Mouse (Mus musculus) embryonic facial prominence, embryonic 14.5 days (tissue): ENCODE data around the gene Rnase2a. TPM values are rescaled to one million over a fixed set of nuclear protein-coding genes. Genes with fewer than 3 reads are reported as not detected.
"Not testable (repeated sequence)": the region's sequence is repeated elsewhere in the genome, so short reads cannot be mapped to it uniquely, and the experiment has no call there.

Experiments
- ATAC-seq: fragments of 200-750 bp; cut with Nextera tagmentation; 2 replicates; pipeline ENCODE4 v1.8.0; 2017; ENCODE audit warnings: low read depth, moderate number of reproducible peaks, moderate TSS enrichment
- DNase-seq: peaks from one replicate; pipeline ENCODE4 v3.0.0-alpha.2; 2015; ENCODE audit warnings: low spot score
- H3K27ac ChIP-seq: fragments of 300-500 bp; sonication (generic); replicated peaks from 2 replicates; pipeline ENCODE4 v1.5.1; 2014; ENCODE audit warnings: low read depth, mild to moderate bottlenecking, low read length, moderate library complexity
- H3K27me3 ChIP-seq: fragments of 300-500 bp; sonication (generic); replicated peaks from 2 replicates; pipeline ENCODE4 v1.6.1; 2014; ENCODE audit warnings: low read length; ENCODE audit not compliant: control insufficient read depth, insufficient read depth
- H3K36me3 ChIP-seq: fragments of 300-500 bp; sonication (generic); 2 replicates; pipeline ENCODE4 v1.6.1; 2014; ENCODE audit warnings: low read length, mixed read lengths; ENCODE audit not compliant: control insufficient read depth, insufficient read depth
- H3K4me1 ChIP-seq: fragments of 300-500 bp; sonication (generic); 2 replicates; pipeline ENCODE4 v1.6.1; 2014; ENCODE audit warnings: antibody characterized with exemption, low read length; ENCODE audit not compliant: control insufficient read depth, insufficient read depth
- H3K4me2 ChIP-seq: fragments of 300-500 bp; sonication (generic); 2 replicates; pipeline ENCODE4 v1.6.1; 2014; ENCODE audit warnings: low read depth, mild to moderate bottlenecking, low read length, moderate library complexity, mixed read lengths
- H3K4me3 ChIP-seq: fragments of 300-500 bp; sonication (generic); 2 replicates; pipeline ENCODE4 v1.5.1; 2014; ENCODE audit warnings: low read depth, mild to moderate bottlenecking, low read length
- H3K9ac ChIP-seq: fragments of 300-500 bp; sonication (generic); 2 replicates; pipeline ENCODE4 v1.6.1; 2014; ENCODE audit warnings: low read depth, mild to moderate bottlenecking, low read length, moderate library complexity, mixed read lengths
- H3K9me3 ChIP-seq: fragments of 300-500 bp; sonication (generic); 2 replicates; pipeline ENCODE4 v1.6.1; 2016; ENCODE audit warnings: low read length; ENCODE audit not compliant: control insufficient read depth
- WGBS: fragments of 180-500 bp; shearing (Covaris S2); extraction: QIAGEN DNeasy Blood & Tissue Kit; methylation state at CpG from one replicate; pipeline ENCODE4 v1.1.7; 2014; 5-methylcytosine and 5-hydroxymethylcytosine counted together
- polyA plus RNA-seq: library from polyadenylated mRNA; unstranded; fragments of >200 nt; fragmentation: Nextera tagmentation; extraction: Ambion mirVana; gene quantifications from 2 replicates; pipeline ENCODE4 v1.2.1, GENCODE M21; 2014

Rnase2a gene
- not detected in 2 replicates for polyA plus RNA-seq

- H3K4me2 ChIP-seq, result no peak within 1 kb of the TSS
- H3K9ac ChIP-seq, result no peak within 1 kb of the TSS
- ATAC-seq, result no peak
- 92% methylated on average over 3 of the region's 3 CpGs for WGBS
- no peaks in the 10 kb centered on the region for H3K27me3 ChIP-seq
- no peaks in the 10 kb centered on the region for H3K4me1 ChIP-seq
- no peaks in the 10 kb centered on the region for H3K9me3 ChIP-seq
- H3K36me3 ChIP-seq, result no peaks in the 10 kb centered on the region
- no peak within 1 kb of the TSS for H3K4me3 ChIP-seq
- DNase-seq, result no peak
- no peak within 1 kb of the TSS for H3K27ac ChIP-seq
These were observed at the start of gene Rnase2a for GRCm38 (mm10) chr14:51256041-51256440. TSS of gene Rnase2a (minus strand) at chr14:51256112.

GRCm38 (mm10) chr14:51291505-51291904 lies 35.6 kb upstream of the Rnase2a start:
- Histone ChIP-seq H3K27me3 (no peaks in the 10 kb centered on the region), H3K4me2 (no peak overlapping the region), H3K4me1 (no peaks in the 10 kb centered on the region), H3K27ac (no peak overlapping the region), H3K36me3 (no peaks in the 10 kb centered on the region), H3K4me3 (no peak overlapping the region), H3K9me3 (no peaks in the 10 kb centered on the region), H3K9ac (no peak overlapping the region)
- whole genome bisulfite sequencing, result 53% methylated on average over 1 of the region's 1 CpGs
- ATAC-seq (no peak), DNase-seq (no peak)

GRCm38 (mm10) chr14:51278515-51278914 lies 22.6 kb upstream of the Rnase2a start:
- not testable (repeated sequence) for H3K9ac ChIP-seq, H3K9me3 ChIP-seq, H3K27ac ChIP-seq, H3K4me2 ChIP-seq, ATAC-seq, H3K27me3 ChIP-seq, DNase-seq, H3K4me1 ChIP-seq, H3K4me3 ChIP-seq, H3K36me3 ChIP-seq
- 55% methylated on average over 1 of the region's 1 CpGs for WGBS

GRCm38 (mm10) chr14:51268677-51269076 lies 12.8 kb upstream of the Rnase2a start:
- DNase-seq (no peak), ATAC-seq (no peak)
- Histone ChIP-seq H3K9me3 (no peaks in the 10 kb centered on the region), H3K4me3 (no peak overlapping the region), H3K4me1 (no peaks in the 10 kb centered on the region), H3K36me3 (no peaks in the 10 kb centered on the region), H3K27me3 (no peaks in the 10 kb centered on the region), H3K9ac (no peak overlapping the region), H3K4me2 (no peak overlapping the region), H3K27ac (no peak overlapping the region)
- 73% methylated on average over 1 of the region's 1 CpGs for WGBS

GRCm38 (mm10) chr14:51266113-51266512 lies 10.2 kb upstream of the Rnase2a start:
- Histone ChIP-seq H3K4me2 (peak overlapping the region; percentile 33), H3K27me3 (no peaks in the 10 kb centered on the region), H3K4me3 (no peak overlapping the region), H3K4me1 (no peaks in the 10 kb centered on the region), H3K9ac (no peak overlapping the region), H3K27ac (no peak overlapping the region), H3K9me3 (no peaks in the 10 kb centered on the region), H3K36me3 (no peaks in the 10 kb centered on the region)
- ATAC-seq (peak; percentile 88), DNase-seq (peak; percentile 81)
- WGBS, result 4% methylated on average over 9 of the region's 9 CpGs

GRCm38 (mm10) chr14:51265667-51266066 lies 9.8 kb upstream of the Rnase2a start:
- H3K9me3 ChIP-seq, result no peaks in the 10 kb centered on the region
- H3K27ac ChIP-seq, result no peak overlapping the region
- no peak for DNase-seq
- 53% methylated on average over 4 of the region's 4 CpGs for WGBS
- no peaks in the 10 kb centered on the region for H3K27me3 ChIP-seq
- peak overlapping the region; percentile 33 for H3K4me2 ChIP-seq
- H3K9ac ChIP-seq, result no peak overlapping the region
- H3K4me3 ChIP-seq, result no peak overlapping the region
- no peak for ATAC-seq
- no peaks in the 10 kb centered on the region for H3K4me1 ChIP-seq
- no peaks in the 10 kb centered on the region for H3K36me3 ChIP-seq

GRCm38 (mm10) chr14:51262397-51262796 lies 6.5 kb upstream of the Rnase2a start:
- Histone ChIP-seq H3K27ac (no peak overlapping the region), H3K27me3 (no peaks in the 10 kb centered on the region), H3K36me3 (no peaks in the 10 kb centered on the region), H3K4me1 (no peaks in the 10 kb centered on the region), H3K4me2 (no peak overlapping the region), H3K9ac (no peak overlapping the region), H3K9me3 (no peaks in the 10 kb centered on the region), H3K4me3 (no peak overlapping the region)
- no peak for DNase-seq
- no peak for ATAC-seq

- ATAC-seq (no peak), DNase-seq (no peak)
- no peak overlapping the region for H3K27ac ChIP-seq
- no peaks in the 10 kb centered on the region for H3K36me3 ChIP-seq
- H3K9me3 ChIP-seq, result no peaks in the 10 kb centered on the region
- H3K4me1 ChIP-seq, result no peaks in the 10 kb centered on the region
- 90% methylated on average over 7 of the region's 7 CpGs for WGBS
- H3K27me3 ChIP-seq, result no peaks in the 10 kb centered on the region
- H3K4me3 ChIP-seq, result no peak overlapping the region
- H3K4me2 ChIP-seq, result no peak overlapping the region
- no peak overlapping the region for H3K9ac ChIP-seq
These were observed 3.8 kb upstream of the Rnase2a start for GRCm38 (mm10) chr14:51259741-51260140.

GRCm38 (mm10) chr14:51253569-51253968 lies 2.3 kb downstream of the Rnase2a start:
- Histone ChIP-seq H3K9me3 (no peaks in the 10 kb centered on the region), H3K36me3 (no peaks in the 10 kb centered on the region), H3K4me2 (no peak overlapping the region), H3K9ac (no peak overlapping the region), H3K4me1 (no peaks in the 10 kb centered on the region), H3K4me3 (no peak overlapping the region), H3K27me3 (no peaks in the 10 kb centered on the region), H3K27ac (no peak overlapping the region)
- ATAC-seq, result no peak
- DNase-seq, result no peak
- 82% methylated on average over 1 of the region's 1 CpGs for WGBS
